Mouse (Mus musculus) heart, postnatal 4 days (tissue): ENCODE data around the gene Podn. TPM values are rescaled to one million over a fixed set of nuclear protein-coding genes. Genes with fewer than 3 reads are reported as not detected.

Source experiments
- microRNA-seq, 2 experiments: library from miRNA; unstranded; fragments of <30 nt; microRNA quantifications; one replicate each; pipeline ENCODE4 v1.2.0; 2021 to 2022
- total RNA-seq, 2 experiments: library from RNA; stranded (reverse); gene quantifications; 2 replicates each; pipeline ENCODE4 v1.2.3; 2021

Gene Podn
- total RNA-seq, 2 experiments from 2014 or later, result 10.0 to 10.8 TPM

Small RNA genes lying within 50 kb of the gene (microRNA-seq; reads per million reads assigned to microRNA genes)
- 0 reads per million in 2 experiments for gene Mir6397

Other genes starting within 250 kb of the Podn start
- 10 to 100 TPM; 69.6 to 79.9 TPM for gene Magoh, start 216.7 kb downstream of the Podn start, total RNA-seq
- gene 0610037L13Rik, start 206.6 kb downstream of the Podn start, total RNA-seq, result 10 to 100 TPM; 70.7 to 77.2 TPM
- gene Cpt2, start 172.8 kb downstream of the Podn start, total RNA-seq, result 100 to 1,000 TPM; 140 to 144 TPM
- gene Slc1a7, start 128.1 kb downstream of the Podn start, total RNA-seq, result not detected
- 100 to 1,000 TPM; 119 to 132 TPM for gene Scp2, start 48.6 kb upstream of the Podn start, total RNA-seq
- gene Echdc2, start 69.0 kb upstream of the Podn start, total RNA-seq, result 10 to 100 TPM; 22.1 to 27.9 TPM
- gene Zyg11a, start 121.6 kb upstream of the Podn start, total RNA-seq, result not detected
- gene Zyg11b, start 204.7 kb upstream of the Podn start, total RNA-seq, result 10 to 100 TPM; 30.9 to 31.4 TPM
- gene Coa7, start 231.7 kb upstream of the Podn start, total RNA-seq, result 10 to 100 TPM; 41.1 to 46.8 TPM